Mouse (Mus musculus): ENCODE measurements around the gene Rsph6a.

DNA sequence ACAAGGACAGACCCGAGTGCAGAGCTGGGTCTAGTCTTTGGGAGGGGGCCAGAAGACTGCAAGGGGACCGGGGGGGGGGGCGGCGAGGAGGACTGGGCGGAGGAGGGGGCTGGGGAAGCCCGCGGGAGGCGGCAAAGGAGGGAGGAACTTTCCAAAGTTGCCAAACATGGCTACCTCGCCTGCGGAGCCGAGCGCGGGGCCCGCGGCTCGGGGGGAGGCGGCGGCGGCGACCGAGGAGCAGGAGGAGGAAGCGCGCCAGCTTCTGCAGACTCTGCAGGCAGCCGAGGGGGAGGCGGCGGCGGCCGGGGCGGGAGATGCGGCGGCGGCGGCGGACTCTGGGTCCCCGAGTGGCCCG is 40.0 kb downstream of the Rsph6a start, which contains the start of gene Six5:
- TF ChIP-seq POLR2AphosphoS2 (IDR thresholded peaks at IDR 0.05; ENCODE audit: insufficient read length, low read depth), result no peak
- TF ChIP-seq POLR2A (IDR thresholded peaks at IDR 0.05; ENCODE audit: insufficient read length, low read depth), result no peak
- TF ChIP-seq MYOG (IDR thresholded peaks at IDR 0.05; ENCODE audit: control insufficient read depth in 1 of 3, insufficient read depth in 1 of 3, insufficient read length in 2 of 3, low read depth in 2 of 3), result no peak
- no peak for TF ChIP-seq CEBPB (IDR thresholded peaks at IDR 0.05; ENCODE audit: insufficient read depth, poor library complexity, severe bottlenecking)
- TF ChIP-seq MAX (IDR thresholded peaks at IDR 0.05; ENCODE audit: low read depth), result no peak
- TF ChIP-seq USF1 (IDR thresholded peaks at IDR 0.05; ENCODE audit: low read depth), result no peak
- no peak for TF ChIP-seq E2F4 (IDR thresholded peaks at IDR 0.05; ENCODE audit: insufficient read depth)
- TF ChIP-seq MYOD1 (IDR thresholded peaks at IDR 0.05; ENCODE audit: control insufficient read depth in 1 of 3, insufficient read length in 2 of 3, low read depth in 2 of 3), result no peak
